Mouse (Mus musculus) embryonic facial prominence, embryonic 14.5 days (tissue): ENCODE measurements around the gene Bhlha15. TPM values are rescaled to one million over a fixed set of nuclear protein-coding genes. Genes with fewer than 3 reads are reported as not detected.

Source experiments
- ATAC-seq: fragments of 200-750 bp; cut with Nextera tagmentation; 2 replicates; pipeline ENCODE4 v1.8.0; 2017; ENCODE audit warnings: low read depth, moderate number of reproducible peaks, moderate TSS enrichment
- DNase-seq: peaks from one replicate; pipeline ENCODE4 v3.0.0-alpha.2; 2015; ENCODE audit warnings: low spot score
- H3K27ac ChIP-seq: fragments of 300-500 bp; sonication (generic); replicated peaks from 2 replicates; pipeline ENCODE4 v1.5.1; 2014; ENCODE audit warnings: low read depth, mild to moderate bottlenecking, low read length, moderate library complexity
- H3K27me3 ChIP-seq: fragments of 300-500 bp; sonication (generic); replicated peaks from 2 replicates; pipeline ENCODE4 v1.6.1; 2014; ENCODE audit warnings: low read length; ENCODE audit not compliant: control insufficient read depth, insufficient read depth
- H3K36me3 ChIP-seq: fragments of 300-500 bp; sonication (generic); 2 replicates; pipeline ENCODE4 v1.6.1; 2014; ENCODE audit warnings: low read length, mixed read lengths; ENCODE audit not compliant: control insufficient read depth, insufficient read depth
- H3K4me1 ChIP-seq: fragments of 300-500 bp; sonication (generic); 2 replicates; pipeline ENCODE4 v1.6.1; 2014; ENCODE audit warnings: antibody characterized with exemption, low read length; ENCODE audit not compliant: control insufficient read depth, insufficient read depth
- H3K4me2 ChIP-seq: fragments of 300-500 bp; sonication (generic); 2 replicates; pipeline ENCODE4 v1.6.1; 2014; ENCODE audit warnings: low read depth, mild to moderate bottlenecking, low read length, moderate library complexity, mixed read lengths
- H3K4me3 ChIP-seq: fragments of 300-500 bp; sonication (generic); 2 replicates; pipeline ENCODE4 v1.5.1; 2014; ENCODE audit warnings: low read depth, mild to moderate bottlenecking, low read length
- H3K9ac ChIP-seq: fragments of 300-500 bp; sonication (generic); 2 replicates; pipeline ENCODE4 v1.6.1; 2014; ENCODE audit warnings: low read depth, mild to moderate bottlenecking, low read length, moderate library complexity, mixed read lengths
- H3K9me3 ChIP-seq: fragments of 300-500 bp; sonication (generic); 2 replicates; pipeline ENCODE4 v1.6.1; 2016; ENCODE audit warnings: low read length; ENCODE audit not compliant: control insufficient read depth
- WGBS: fragments of 180-500 bp; shearing (Covaris S2); extraction: QIAGEN DNeasy Blood & Tissue Kit; methylation state at CpG from one replicate; pipeline ENCODE4 v1.1.7; 2014; 5-methylcytosine and 5-hydroxymethylcytosine counted together
- polyA plus RNA-seq: library from polyadenylated mRNA; unstranded; fragments of >200 nt; fragmentation: Nextera tagmentation; extraction: Ambion mirVana; gene quantifications from 2 replicates; pipeline ENCODE4 v1.2.1, GENCODE M21; 2014

The Bhlha15 gene
- polyA plus RNA-seq, 1 experiment from 2014 or later = 1.0 TPM

DNA sequence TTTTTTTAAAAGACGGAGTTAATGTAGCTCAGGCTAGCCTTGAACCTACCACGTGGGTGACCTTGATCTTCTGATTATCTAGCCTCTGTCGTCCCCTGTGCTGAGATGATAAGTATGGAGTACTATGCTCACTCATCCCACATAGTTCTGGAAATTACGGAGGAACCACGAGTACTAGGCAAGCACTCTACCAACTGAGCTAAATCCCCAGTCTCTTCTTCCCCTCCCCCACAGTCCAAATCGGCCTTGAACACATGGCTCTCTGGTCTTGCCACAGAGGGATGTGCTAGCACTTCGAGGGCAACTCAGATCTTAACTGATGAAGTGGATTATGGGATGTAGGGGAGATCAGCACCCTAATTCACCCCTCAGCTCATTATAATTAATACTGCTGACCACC is 28.0 kb downstream of the Bhlha15 start:
- Histone ChIP-seq H3K9ac (no peak overlapping the region), H3K27ac (no peak overlapping the region), H3K9me3 (no peaks in the 10 kb centered on the region), H3K27me3 (no peaks in the 10 kb centered on the region), H3K4me1 (peaks cover 9% of the 10 kb centered on the region), H3K4me2 (no peak overlapping the region), H3K36me3 (peaks cover 29% of the 10 kb centered on the region; the same call in 1 of the 2 replicates), H3K4me3 (no peak overlapping the region)
- ATAC-seq (no peak), DNase-seq (no peak)
- WGBS = 86% methylated on average over 7 of the region's 7 CpGs

DNA sequence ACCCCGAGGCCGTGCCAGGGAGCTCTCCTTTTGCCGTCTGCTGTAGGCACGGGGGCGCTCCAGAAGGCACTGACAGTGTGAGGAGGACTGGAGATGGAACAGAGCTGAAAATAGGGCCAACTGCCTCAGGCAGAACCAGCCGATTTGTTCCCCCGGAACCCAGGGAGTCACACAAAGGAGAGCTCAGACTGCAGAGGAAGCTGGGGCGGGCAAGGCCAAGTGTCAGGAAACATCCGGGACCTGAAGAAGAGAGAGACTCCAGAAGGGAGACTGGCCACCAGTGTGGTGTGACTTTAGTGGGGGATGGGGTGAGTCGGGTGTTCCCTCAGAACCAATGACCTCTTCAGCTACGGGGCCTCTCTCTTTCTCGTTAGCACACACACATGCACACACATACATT is 29.2 kb downstream of the Bhlha15 start:
- Histone ChIP-seq H3K27ac (no peak overlapping the region), H3K4me2 (no peak overlapping the region), H3K9ac (no peak overlapping the region), H3K36me3 (0 out of 2 replicates have a peak, but pooled peaks cover 23% of the 10 kb centered on the region), H3K4me3 (no peak overlapping the region), H3K4me1 (peaks cover 9% of the 10 kb centered on the region), H3K9me3 (no peaks in the 10 kb centered on the region), H3K27me3 (no peaks in the 10 kb centered on the region)
- WGBS = 46% methylated on average over 12 of the region's 12 CpGs
- ATAC-seq (no peak), DNase-seq (peak; percentile 23)

DNA sequence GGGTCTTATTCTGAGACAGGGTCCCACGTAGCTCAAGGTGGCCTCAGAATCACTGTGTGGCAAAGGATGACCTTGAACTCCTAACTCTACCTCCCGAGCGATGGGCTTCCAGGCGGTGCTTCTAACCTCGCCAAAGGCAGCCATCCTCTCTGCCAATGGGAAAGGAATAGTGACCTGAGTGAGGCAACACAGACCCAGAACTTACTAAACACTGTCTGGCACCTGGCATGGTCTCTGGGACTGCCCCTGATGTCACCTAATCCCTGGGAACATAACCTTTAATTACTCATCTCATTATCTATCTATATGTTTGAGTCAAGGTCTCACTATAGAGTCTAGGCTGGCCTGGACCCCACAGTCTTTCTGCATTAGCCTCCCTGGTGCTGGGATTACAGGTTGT is 29.9 kb downstream of the Bhlha15 start:
- ATAC-seq = no peak

DNA sequence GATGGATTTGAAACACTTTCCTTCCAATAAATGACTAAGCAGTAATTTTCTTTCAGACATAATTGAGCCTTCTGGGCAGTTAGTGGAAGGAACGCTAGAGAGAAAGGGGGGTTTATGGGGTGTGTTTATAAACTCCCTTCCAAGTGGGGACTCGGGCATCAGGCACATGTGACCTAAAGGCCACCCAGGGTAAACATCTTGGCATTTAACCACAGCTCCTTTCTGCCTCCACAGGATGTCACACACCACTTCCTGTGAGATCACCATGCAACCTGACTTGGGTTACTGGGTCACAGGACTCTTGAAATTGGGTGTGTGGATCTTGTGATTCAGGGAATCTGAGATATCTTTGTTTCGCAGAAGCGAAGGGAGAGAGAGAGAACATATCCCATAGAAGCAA is 31.2 kb downstream of the Bhlha15 start:
- no peak for DNase-seq
- 61% methylated on average over 4 of the region's 4 CpGs for WGBS

More for the DNA sequence above, 29.9 kb downstream of the Bhlha15 start:
- Histone ChIP-seq H3K4me2 (no peak overlapping the region), H3K4me1 (peaks cover 9% of the 10 kb centered on the region), H3K27ac (no peak overlapping the region), H3K9me3 (no peaks in the 10 kb centered on the region), H3K27me3 (no peaks in the 10 kb centered on the region), H3K36me3 (0 out of 2 replicates have a peak, but pooled peaks cover 19% of the 10 kb centered on the region), H3K9ac (no peak overlapping the region), H3K4me3 (no peak overlapping the region)
- WGBS = 84% methylated on average over 5 of the region's 5 CpGs
- no peak for DNase-seq

DNA sequence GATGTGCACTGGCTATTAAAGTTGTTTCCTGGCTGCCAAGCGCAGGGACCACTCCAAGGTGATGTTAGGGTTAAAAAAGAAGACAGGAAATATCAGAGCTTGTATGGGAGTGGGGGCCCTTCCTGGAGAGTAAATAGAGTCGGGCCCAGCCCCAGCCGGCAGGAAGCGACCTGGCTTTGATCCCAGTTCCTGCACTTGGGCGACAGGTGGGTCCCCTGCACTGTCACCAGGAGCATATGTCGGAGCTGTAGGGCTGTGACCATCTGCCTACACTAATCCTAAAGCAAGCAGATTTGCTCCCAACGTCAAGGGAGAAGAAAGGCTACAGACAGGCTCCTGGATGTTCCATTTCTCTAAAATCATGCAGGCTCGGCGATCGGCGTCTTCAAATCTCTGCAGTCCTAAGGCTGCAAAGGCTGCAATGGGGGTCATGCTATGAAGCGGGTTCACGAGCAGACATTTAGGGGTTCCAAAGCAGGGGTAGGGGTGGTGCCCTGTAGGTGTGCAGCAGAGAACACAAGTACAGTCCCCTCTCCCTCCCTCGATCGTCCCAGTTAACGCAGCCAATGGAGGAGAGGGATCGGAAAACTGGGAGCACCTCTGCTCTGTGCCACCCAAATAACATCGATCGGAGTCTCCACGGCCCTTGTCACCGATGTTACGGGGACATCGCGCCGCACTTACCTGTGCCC is 32.9 kb downstream of the Bhlha15 start:
- H3K9ac ChIP-seq = peak overlapping the region; percentile 73
- DNase-seq = peak; percentile 66
- H3K4me1 ChIP-seq = peaks cover 9% of the 10 kb centered on the region
- H3K9me3 ChIP-seq = no peaks in the 10 kb centered on the region
- 0 out of 2 replicates have a peak, but pooled peaks cover 3% of the 10 kb centered on the region for H3K36me3 ChIP-seq
- peak overlapping the region; percentile 89 for H3K4me2 ChIP-seq
- ATAC-seq = peak; percentile 64
- WGBS = 1% methylated on average over 21 of the region's 25 CpGs
- peak overlapping the region; percentile 67 for H3K4me3 ChIP-seq
- no peaks in the 10 kb centered on the region for H3K27me3 ChIP-seq
- H3K27ac ChIP-seq = peak overlapping the region; percentile 65

More for the DNA sequence above, 31.2 kb downstream of the Bhlha15 start:
- H3K27me3 ChIP-seq = no peaks in the 10 kb centered on the region
- H3K4me1 ChIP-seq = peaks cover 9% of the 10 kb centered on the region
- H3K9me3 ChIP-seq = no peaks in the 10 kb centered on the region
- no peak overlapping the region for H3K4me3 ChIP-seq
- H3K9ac ChIP-seq = no peak overlapping the region
- 0 out of 2 replicates have a peak, but pooled peaks cover 12% of the 10 kb centered on the region for H3K36me3 ChIP-seq
- no peak overlapping the region for H3K27ac ChIP-seq
- no peak for ATAC-seq
- H3K4me2 ChIP-seq = no peak overlapping the region

DNA sequence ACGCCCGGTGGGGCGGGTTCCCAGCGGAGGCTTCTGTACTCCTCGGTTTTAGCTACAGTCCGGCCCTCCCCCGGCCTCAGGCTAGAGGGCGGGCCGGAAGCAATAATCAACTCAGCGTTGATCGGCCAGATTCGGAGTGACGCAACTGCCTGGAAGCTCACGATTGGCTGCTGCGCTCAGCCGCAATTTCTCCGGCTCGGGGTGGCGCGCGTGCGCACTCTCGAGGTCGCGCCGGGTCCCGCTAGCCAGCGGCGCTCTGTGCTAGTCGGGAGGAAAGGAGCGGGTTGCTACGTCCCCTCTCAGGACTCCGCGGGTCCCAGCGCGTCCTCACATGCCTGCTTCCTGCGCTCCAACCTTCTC is 33.4 kb downstream of the Bhlha15 start, which contains the start of gene Tecpr1:
Gene Tecpr1, minus strand, starts transcription at position 113 of the 360 bp plus-strand sequence.
- H3K27me3 ChIP-seq = no peaks in the 10 kb centered on the region
- DNase-seq (peak; percentile 98), ATAC-seq (peak; percentile 98)
- peak within 1 kb of the TSS; percentile 89 for H3K4me2 ChIP-seq
- under 1% methylated on average over 26 of the region's 37 CpGs for WGBS
- peak within 1 kb of the TSS; percentile 76 for H3K27ac ChIP-seq
- peak within 1 kb of the TSS; percentile 67 for H3K4me3 ChIP-seq
- peak within 1 kb of the TSS; percentile 73 for H3K9ac ChIP-seq
- H3K36me3 ChIP-seq = no peaks in the 10 kb centered on the region
- H3K4me1 ChIP-seq = peaks cover 9% of the 10 kb centered on the region
- no peaks in the 10 kb centered on the region for H3K9me3 ChIP-seq

DNA sequence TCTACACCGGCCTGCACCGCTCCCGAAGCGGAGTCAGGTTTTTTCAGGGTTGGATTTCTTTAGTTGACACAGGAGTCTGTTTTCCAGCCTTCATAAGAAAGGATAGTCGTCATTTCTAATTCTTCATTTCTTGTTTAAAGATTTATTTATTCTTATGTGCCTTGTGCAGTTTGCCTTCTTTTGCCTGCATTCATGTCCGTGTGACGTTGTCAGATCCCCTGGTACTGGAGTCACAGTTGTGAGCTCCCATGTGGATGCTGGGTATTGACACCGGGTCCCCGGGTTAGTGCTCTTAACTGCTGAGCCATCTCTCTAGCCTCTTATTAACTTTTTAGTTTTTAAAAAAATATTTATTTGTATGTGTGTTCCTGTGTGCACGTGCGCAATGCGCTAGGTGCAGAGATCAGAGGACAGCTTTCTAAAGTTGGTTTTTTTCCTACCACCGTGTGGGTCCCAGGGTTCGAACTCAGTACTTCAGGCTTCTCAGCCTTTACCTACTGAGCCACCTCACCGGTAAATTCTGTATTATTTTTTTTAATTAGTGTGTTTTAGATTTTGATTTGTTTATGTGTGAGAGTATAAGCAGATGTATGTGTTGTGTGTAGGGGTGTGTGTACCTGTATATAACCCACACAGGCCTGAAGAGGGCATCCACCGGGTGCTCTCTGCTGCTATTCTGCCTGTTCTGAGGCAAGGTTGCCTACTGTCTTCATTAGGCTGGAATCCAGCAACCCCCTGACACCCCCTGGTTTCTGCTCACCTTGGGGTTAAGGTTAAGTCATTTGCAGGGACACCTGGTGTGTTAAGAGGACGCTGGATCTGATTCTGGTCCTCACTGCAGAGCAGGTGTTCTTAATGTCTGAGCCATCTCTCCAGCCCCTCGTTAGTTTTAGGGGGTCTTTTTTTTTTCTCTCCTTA is 34.1 kb downstream of the Bhlha15 start:
- no peaks in the 10 kb centered on the region for H3K9me3 ChIP-seq
- peak; percentile 29 for DNase-seq
- peak overlapping the region; percentile 76 for H3K27ac ChIP-seq
- H3K27me3 ChIP-seq = no peaks in the 10 kb centered on the region
- 25% methylated on average over 18 of the region's 18 CpGs for WGBS
- H3K9ac ChIP-seq = peak overlapping the region; percentile 73
- H3K4me2 ChIP-seq = peak overlapping the region; percentile 89
- H3K4me3 ChIP-seq = peak overlapping the region; percentile 67
- ATAC-seq = peak; percentile 21; the same call in 1 of the 2 replicates
- peaks cover 9% of the 10 kb centered on the region for H3K4me1 ChIP-seq
- no peaks in the 10 kb centered on the region for H3K36me3 ChIP-seq

DNA sequence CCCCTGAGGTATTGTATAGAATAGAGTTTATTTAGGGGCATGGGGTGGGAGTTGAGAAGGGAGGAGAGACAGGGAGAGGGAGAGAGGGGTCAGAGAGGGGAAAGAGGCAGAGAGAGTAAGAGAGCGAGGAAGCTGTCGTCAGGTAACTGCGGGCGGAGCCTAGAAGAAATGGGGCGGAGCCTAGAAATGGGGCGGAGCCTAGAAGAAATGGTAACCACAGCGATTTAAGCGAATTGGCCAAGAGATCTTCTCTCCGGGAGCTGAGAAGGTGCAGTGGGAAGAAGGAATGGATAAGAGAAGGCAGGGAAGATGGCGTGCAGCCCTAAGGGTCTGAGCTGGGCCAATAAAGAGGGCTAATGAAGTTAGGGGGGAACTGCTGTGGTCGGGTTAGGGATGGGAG is 36.1 kb downstream of the Bhlha15 start:
- Histone ChIP-seq H3K4me3 (no peak overlapping the region), H3K27ac (no peak overlapping the region), H3K9ac (no peak overlapping the region), H3K4me1 (peaks cover 9% of the 10 kb centered on the region), H3K4me2 (no peak overlapping the region), H3K36me3 (no peaks in the 10 kb centered on the region), H3K9me3 (no peaks in the 10 kb centered on the region), H3K27me3 (no peaks in the 10 kb centered on the region)
- DNase-seq = no peak
- whole genome bisulfite sequencing = 26% methylated on average over 11 of the region's 11 CpGs
- no peak for ATAC-seq
